Mouse (Mus musculus): Measurements from ENCODE around the gene H1f0.
A peak's percentile ranks its signal among the peaks of the same experiment; 100 is the strongest.

The H1f0 gene

DNA sequence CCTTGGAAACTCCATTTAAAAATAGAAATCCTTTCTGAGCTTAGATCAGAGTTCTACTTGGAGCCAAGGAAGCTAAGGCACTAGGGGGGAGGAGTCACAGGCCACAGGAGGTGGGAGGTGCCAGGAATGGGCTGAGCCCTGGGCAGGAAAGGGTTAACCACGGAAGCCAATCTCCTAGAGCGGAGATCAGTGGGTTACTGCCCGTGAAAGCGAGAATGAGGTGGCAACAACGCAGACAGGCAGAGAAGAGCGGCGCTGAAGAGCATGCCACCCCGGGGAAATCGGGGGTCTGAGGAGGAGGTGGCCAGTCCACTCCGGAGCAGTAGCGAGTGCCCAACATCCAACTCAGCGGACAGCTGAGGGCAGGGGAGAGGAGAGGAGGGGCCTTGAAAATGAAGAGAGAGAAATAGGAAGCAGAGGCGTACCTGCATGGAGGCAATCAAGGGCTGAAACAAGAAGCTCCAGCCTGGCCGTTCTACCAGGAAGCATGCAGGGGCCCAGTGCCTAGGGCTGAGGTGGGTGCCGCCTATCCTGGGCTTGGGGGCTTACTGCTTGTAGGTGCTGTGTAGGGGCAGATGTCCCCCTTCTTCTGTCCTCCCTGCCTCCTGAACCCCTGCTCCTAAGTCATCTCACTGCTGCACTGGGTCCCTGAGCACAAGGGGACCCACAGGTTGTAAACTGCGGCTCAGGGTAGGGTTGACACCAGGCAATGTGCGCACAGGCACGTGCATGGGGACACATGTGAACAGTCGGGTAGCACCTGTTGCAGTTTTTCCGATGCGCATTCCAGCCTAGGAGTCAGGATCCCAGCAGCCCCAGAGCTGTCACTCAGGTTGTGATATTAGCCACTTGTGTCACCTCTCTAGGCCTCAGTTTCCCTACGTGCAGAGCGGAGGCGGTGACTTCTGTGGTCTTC is 12.5 kb downstream of the H1f0 start:
- DNase-seq = no peak

- DNase-seq = no peak
Observed at GRCm38 (mm10) chr15:79041585-79041984, 13.3 kb downstream of the H1f0 start, which contains the start of gene Galr3. TSS of gene Galr3 (plus strand) at chr15:79041885.

DNA sequence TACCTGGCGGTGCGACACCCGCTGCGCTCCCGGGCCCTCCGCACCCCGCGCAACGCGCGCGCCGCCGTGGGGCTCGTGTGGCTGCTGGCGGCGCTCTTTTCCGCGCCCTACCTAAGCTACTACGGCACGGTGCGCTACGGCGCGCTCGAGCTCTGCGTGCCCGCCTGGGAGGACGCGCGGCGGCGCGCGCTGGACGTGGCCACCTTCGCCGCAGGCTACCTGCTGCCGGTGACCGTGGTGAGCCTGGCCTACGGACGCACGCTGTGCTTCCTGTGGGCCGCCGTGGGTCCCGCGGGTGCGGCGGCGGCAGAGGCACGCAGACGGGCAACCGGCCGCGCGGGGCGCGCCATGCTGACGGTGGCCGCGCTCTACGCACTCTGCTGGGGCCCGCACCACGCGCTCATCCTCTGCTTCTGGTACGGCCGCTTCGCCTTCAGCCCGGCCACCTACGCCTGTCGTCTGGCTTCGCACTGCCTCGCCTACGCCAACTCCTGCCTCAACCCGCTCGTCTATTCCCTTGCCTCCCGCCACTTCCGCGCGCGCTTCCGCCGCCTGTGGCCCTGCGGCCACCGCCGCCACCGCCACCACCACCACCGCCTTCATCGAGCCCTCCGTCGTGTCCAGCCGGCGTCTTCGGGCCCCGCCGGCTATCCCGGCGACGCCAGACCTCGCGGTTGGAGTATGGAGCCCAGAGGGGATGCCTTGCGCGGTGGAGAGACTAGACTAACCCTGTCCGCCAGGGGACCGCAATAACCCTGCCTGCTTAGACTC is 14.7 kb downstream of the H1f0 start:
- no peak for DNase-seq

DNA sequence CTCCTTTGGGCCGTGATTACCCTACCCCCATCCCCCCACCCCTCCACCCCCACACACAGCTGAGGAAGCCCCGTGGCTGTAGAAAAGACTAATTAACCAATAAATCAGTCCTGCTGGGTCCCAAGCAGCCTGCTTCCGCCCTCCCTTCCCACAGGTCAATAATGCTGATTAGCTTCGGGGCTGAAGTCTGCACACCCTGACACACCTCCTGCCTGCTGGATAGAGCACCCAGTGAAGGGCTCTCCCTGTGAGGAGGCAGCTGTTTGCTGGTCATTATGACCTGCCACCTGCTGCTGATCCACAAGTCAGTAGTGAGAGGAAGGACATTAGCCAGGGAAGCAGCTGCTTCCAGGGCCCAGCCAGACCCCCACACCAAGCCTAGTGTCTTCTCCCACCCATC is 16.6 kb downstream of the H1f0 start:
- DNase-seq = no peak

DNA sequence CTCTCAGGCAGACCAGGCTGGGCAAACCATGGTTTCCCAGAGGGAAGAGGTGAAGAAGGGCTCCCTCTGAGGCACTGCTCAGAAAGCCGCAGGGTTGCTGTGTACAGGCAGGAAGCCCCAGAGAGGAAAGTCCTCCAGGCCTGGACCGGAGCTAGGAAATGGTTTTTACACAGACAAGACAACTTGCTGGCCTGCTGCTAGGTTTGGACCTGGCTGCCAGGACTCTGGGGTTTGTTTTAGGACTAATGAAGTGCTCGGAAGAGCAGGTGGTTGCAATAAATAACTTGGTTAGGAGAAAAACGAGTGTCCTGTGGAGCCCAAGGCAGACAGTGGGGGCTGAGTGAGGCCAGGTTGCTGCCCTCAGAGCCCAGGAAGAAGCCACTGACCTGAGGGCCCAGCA is 19.9 kb downstream of the H1f0 start:
- no peak for DNase-seq

- no peak for DNase-seq
Observed at GRCm38 (mm10) chr15:79050160-79050845, 22.1 kb downstream of the H1f0 start.

DNA sequence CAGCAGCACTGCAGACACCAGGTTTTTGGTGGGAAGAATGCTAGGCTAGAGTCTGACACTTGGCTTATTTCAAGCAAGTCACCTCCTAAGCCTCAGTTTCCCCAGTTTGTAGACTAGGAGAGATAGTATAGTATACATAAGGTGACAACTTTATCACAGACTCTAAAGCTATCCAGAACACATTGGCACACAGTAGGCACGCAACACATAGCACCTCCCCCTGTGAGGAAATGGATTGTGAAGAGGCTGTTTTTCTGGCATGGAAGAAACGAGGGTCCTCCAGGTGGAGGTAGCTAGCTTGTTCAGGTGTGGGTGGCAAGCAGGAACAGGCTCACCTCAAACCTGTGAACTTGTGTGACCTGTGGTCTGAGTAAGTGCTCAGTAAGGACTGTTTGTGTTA is 22.7 kb downstream of the H1f0 start:
- DNase-seq = no peak

GRCm38 (mm10) chr15:79051461-79052360 is 23.5 kb downstream of the H1f0 start:
- no peak for DNase-seq

DNA sequence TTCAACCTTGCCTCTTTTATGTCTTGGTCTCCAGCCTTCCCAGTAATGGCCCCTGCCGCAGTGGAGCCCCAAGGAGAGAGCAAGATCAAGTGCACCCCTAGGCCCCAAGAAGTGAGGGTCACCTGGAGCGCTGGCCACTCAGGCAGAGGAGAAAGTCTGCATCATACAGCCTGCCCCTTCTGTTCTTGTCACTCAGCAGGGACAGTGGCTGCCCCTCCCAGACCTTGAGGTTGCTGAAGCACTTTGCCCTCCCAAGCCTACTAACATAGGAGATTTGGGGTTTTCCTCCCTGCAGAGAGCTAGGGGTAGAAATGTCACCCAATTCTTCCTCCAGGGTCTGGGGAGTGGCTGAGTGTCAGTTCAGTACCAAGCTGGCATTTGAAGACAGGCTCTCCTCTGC is 24.1 kb downstream of the H1f0 start:
- DNase-seq = no peak

DNA sequence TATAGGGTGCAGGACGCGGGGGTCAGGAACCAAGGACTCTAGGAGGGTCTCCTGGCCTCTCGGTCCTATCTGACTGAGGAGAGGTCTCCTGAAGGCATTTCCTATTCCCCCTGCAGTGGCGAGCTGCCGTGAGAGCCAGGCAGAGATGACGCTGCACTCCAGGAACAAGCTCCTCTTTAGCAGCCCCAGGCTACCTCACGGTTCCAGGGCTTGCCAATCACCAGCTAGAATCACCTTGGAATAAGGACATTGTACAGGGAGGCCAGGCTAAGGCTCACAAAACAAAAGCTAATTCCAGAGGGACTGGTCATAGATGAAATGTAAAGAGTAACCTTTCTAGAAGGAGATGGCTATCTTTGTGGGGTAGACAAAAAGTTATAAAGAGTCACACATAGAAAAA is 28.4 kb downstream of the H1f0 start:
- DNase-seq = no peak

DNA sequence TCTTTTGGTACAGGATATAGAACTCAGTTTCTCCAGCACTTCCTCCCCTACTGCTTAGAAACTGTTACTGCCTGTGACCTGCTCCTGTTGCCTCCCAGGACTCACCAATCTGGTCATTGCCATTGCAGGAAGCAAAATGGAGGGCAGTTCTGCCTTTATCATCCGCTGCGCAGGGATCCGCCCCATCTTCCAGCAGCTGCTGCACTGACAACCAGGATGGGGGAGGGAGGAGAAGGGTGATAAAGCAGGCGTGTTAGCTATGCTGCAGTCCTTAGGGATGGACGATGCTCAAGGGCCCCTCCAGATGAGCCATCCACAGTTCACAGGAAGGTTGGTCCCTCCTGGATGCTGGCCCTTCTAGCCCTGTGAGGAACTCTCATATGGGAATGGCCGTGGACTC is 29.6 kb downstream of the H1f0 start:
- DNase-seq = no peak

DNA sequence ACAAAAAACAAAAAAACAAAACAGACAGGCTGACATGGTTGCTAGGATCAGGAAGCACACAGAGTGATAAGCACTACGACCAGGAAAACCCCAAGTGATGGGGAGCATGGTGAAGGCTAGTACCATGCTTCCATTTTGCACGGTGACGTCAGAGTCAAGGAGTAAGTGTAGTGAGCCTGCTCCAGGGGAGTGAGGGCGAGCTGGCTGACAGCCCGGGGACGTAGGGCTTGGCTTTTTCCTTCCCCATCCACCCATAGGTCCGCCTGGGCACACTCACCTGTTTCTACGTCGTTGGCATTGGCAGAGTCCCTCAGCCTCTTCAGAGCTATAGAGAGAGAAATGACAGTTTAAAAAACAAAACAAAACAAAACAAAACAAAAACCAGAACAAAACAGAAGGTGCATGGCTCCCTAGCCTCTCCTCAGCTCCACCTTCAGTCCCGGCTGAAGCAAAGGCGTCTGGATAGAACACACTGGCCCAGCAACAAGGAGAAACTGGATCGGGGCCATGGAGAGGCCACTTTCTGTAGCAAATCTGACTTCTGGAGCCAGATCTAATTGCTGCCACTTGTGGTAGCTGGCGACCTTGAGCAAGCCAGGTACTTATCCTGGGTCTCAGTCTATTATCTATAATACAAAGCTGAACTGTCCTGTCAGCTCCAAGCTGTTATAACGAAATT is 32.8 kb downstream of the H1f0 start:
- DNase-seq = no peak

GRCm38 (mm10) chr15:79062376-79063159 is 34.3 kb downstream of the H1f0 start, which contains the start of gene Ankrd54:
TSS of gene Ankrd54 (minus strand) at chr15:79062893.
- peak; percentile 100 for DNase-seq

DNA sequence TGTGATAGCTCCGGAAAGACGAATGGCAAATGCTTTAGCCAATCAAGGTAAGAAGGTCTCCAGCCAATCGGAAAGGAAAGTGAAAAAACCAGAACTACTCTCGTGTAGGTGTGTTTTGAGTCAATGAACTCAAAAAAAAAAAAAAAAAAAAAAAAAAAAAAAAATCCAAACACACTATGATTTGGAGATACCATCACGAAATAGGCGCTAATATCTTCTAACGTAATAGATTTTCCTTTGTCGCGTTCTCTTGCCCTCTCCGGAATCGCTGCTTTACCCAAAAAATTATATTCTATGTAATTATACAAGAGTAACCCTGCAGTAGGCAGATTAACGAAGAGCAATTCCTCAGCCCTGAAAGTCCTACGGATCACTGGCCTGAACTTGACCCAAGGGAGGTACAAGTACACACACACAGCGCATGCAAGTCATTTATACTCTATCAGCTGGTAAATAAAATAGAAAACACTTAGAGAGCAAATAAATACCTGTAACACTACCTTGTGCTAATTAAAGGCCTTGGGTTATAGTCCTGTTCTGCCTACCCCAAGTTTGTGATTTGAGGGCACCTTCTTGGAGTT is 35.0 kb downstream of the H1f0 start:
- DNase-seq = no peak

DNA sequence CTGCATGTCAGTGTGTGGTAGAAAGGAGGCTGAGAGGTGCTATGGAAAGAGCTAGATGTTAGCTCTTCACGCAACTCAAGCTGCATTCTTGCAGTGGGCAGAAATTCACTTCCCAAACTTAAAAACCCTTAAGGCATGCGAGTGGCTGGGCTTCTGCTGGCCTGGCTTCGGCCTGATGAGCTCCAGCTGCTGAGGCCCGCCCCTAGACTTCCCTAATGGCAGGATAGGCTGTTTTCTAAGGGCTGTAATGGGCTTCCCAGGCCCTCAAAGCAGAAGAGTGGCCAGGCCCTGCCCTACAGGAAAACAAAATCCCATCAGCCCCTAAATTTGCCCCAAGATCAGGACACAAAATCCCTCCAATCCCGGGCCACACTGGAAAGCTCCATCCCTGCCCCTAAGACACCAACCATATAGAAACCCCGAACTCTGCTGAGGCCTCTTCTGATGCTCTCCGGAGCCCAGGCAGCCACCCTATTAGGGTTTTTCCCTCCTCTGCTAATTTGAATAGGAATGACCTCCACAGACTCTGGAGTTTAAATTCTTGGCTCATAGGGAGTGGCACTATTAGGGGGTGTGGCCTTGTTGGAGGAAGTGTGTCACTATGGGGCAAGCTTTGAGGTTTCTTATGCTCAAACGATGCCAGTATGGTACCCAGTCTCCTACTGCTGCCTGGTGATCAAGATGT is 37.0 kb downstream of the H1f0 start:
- peak; percentile 23 for DNase-seq

GRCm38 (mm10) chr15:79066276-79066675 is 38.0 kb downstream of the H1f0 start:
- peak; percentile 15 for DNase-seq

GRCm38 (mm10) chr15:79067631-79068030 is 39.4 kb downstream of the H1f0 start:
- DNase-seq = no peak

GRCm38 (mm10) chr15:79068416-79068815 is 40.2 kb downstream of the H1f0 start:
- no peak for DNase-seq

DNA sequence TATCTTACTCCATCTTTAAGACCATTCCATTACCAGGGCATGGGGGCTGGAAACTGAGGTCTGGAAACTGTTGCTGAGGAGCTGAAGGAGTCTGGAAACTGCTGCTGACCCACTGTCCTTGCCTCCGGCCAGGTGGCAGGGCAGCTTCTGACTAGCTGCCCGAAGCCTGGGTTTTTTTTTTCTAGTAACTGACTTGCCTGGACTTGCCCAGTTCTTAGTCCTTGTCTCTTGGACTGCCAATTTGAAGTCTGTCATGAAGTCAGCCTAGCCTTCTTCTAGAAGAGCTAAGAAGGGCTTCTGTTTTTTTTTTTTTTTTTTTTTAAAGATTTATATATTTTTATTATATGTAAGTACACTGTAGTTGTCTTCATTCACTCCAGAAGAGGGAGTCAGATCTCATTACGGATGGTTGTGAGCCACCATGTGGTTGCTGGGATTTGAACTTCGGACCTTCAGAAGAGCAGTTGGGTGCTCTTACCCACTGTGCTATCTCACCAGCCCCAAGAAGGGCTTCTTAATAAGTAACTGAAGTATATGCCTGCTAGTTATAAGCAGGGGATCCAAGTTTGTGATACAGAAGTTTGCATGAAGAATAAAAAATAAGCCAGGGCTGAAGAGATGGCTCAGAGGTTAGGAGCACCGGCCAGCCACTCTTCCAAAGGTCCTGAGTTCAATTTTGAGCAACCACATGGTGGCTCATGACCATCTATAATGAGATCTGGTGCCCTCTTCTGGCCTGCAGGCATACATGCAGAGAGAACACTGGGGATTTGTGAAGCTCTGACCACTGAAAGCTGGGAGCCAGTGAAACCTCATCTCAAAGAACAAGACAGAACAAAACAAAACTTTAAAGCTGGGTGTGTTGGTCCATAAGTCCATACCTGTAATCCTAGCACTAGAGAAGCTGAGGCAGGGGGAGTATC is 43.1 kb downstream of the H1f0 start:
- peak; percentile 74 for DNase-seq

Measured in cerebellum, adult 9-10 months (tissue).